Mouse (Mus musculus) brain, embryonic 18.5 days (tissue): ENCODE measurements around the gene Serac1.
"Not testable (repeated sequence)": the region's sequence is repeated elsewhere in the genome, so short reads cannot be mapped to it uniquely, and the experiment has no call there.

ENCODE experiments used
- DNase-seq: peaks from one replicate; pipeline ENCODE4 v3.0.0-alpha.2; 2012; ENCODE audit warnings: low read depth, low spot score

Serac1 gene

GRCm38 (mm10) chr17:6066021-6066420 is 13.5 kb downstream of the Serac1 start:
- no peak for DNase-seq

GRCm38 (mm10) chr17:6063532-6063931 is 16.0 kb downstream of the Serac1 start:
- DNase-seq = no peak

- no peak for DNase-seq
These were observed 16.7 kb downstream of the Serac1 start for GRCm38 (mm10) chr17:6062793-6063192.

GRCm38 (mm10) chr17:6054934-6055355 is 24.6 kb downstream of the Serac1 start:
- DNase-seq = peak; percentile 24

GRCm38 (mm10) chr17:6052801-6053200 is 26.7 kb downstream of the Serac1 start:
- no peak for DNase-seq

GRCm38 (mm10) chr17:6037507-6037906 is 42.0 kb downstream of the Serac1 start:
- DNase-seq = no peak

- DNase-seq = no peak
These were observed 42.7 kb downstream of the Serac1 start for GRCm38 (mm10) chr17:6036872-6037271.

- no peak for DNase-seq
These were observed 43.1 kb downstream of the Serac1 start for GRCm38 (mm10) chr17:6036458-6036857.

- no peak for DNase-seq
These were observed 43.9 kb downstream of the Serac1 start for GRCm38 (mm10) chr17:6035661-6036060.

GRCm38 (mm10) chr17:6025831-6026230 is 53.7 kb downstream of the Serac1 start:
- DNase-seq = no peak

- not testable (repeated sequence) for DNase-seq
These were observed 58.2 kb downstream of the Serac1 start for GRCm38 (mm10) chr17:6021374-6021789.

- DNase-seq = no peak
These were observed 58.9 kb downstream of the Serac1 start for GRCm38 (mm10) chr17:6020636-6021035.

GRCm38 (mm10) chr17:6019776-6020175 is 59.8 kb downstream of the Serac1 start:
- DNase-seq = no peak

- DNase-seq = no peak
These were observed 61.2 kb downstream of the Serac1 start for GRCm38 (mm10) chr17:6018348-6018747.

- no peak for DNase-seq
These were observed 62.3 kb downstream of the Serac1 start for GRCm38 (mm10) chr17:6017268-6017667.

- DNase-seq = no peak
These were observed 63.2 kb downstream of the Serac1 start for GRCm38 (mm10) chr17:6016213-6016780.

- no peak for DNase-seq
These were observed 64.6 kb downstream of the Serac1 start for GRCm38 (mm10) chr17:6014985-6015384.

GRCm38 (mm10) chr17:6013079-6013478 is 66.5 kb downstream of the Serac1 start:
- DNase-seq = no peak

- DNase-seq = no peak
These were observed 69.9 kb downstream of the Serac1 start for GRCm38 (mm10) chr17:6009606-6010005.

- DNase-seq = no peak
These were observed 71.0 kb downstream of the Serac1 start for GRCm38 (mm10) chr17:6008590-6008989.

- DNase-seq = no peak
These were observed 71.6 kb downstream of the Serac1 start for GRCm38 (mm10) chr17:6007902-6008301.

- no peak for DNase-seq
These were observed 72.3 kb downstream of the Serac1 start for GRCm38 (mm10) chr17:6007101-6007780.
